Mouse (Mus musculus) B cell, adult 2 months (primary cell): ENCODE measurements at regions not wholly inside any gene's neighbourhood (a gene's known extent, or its start where the extent isn't known, plus 50 kb on each side); places are given as distances from the start of the nearest gene placed in this dataset.

Experiments
- DNase-seq, 2 experiments: peaks; one replicate each; pipeline ENCODE4 v3.0.0; 2022

DNA sequence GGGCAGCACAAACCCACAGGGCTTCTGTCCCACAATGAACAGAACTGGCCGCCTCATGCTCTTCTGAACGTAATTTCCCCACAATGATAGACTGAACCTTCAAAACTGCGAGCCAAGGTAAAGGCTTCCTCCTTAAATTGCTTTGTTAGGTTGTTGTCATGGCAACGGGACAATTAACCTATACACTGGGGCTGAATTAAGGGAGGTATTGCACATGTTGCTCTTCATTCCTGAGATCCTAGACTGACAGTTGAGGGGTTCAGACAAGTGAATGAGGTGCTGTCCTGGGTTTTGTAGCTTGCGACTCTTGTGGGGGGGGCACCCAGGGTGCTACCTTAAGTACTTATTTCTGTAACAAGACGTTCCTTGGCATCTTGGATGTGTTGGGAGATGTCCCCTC lies 100.6 kb upstream of the Pmepa1 start:
- DNase-seq, result no peak

DNA sequence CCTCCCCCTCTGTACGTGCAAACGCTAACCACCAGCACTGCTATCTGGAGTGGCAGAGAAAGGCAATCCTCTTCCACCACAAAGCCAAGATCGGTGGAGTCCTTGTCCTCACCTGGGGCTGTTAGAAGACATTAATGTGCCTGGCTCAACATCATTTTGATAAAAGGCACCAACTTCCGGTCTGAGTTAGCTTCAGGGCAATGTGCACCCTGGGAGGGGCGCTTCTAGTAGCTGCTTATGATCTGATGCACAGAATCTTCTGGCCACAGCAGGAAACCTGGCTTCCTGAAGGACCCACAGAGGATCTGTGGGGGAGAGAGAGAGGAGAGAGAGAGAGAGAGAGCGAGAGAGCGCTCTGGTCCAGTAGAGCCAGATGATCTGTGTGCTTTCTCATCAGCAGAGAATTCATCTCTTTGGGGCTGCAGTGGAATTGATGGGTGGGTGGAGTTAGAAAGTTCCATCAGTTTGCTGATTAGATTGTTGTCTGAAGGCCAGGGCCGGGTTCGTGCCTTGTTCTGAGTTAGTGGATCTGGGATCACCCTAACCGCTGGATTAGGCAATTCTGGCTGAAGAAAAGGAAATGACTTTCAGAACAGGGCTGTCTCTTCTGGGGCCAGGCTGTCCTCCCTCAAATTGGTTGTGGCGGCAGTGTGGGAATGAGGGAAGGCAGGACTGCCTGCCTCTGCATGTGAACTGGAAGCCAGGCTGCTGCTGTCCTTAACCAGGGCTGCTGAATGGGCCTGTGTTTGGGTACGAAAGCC lies 101.3 kb upstream of the Pmepa1 start:
- peak; percentile 30 for DNase-seq

DNA sequence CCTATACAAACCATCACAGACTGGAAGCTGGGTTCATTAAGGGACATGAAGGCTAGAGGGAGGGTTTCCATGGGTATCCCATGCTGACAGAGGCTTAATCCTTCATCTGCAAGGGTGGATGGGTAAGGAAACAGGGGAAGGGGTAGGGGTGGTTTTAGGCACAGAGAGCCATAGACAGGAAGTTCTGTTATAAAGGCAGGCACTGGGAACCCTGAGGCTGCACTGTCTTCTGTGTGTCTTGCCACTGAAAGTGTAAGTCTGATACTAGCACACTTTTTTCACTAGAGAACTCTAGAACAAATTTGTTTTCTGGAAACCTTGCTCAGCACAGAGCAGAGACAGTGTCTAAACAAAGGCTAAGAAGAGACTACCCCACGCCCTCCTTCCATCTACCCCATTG lies 103.4 kb upstream of the Pmepa1 start:
- no peak for DNase-seq

DNA sequence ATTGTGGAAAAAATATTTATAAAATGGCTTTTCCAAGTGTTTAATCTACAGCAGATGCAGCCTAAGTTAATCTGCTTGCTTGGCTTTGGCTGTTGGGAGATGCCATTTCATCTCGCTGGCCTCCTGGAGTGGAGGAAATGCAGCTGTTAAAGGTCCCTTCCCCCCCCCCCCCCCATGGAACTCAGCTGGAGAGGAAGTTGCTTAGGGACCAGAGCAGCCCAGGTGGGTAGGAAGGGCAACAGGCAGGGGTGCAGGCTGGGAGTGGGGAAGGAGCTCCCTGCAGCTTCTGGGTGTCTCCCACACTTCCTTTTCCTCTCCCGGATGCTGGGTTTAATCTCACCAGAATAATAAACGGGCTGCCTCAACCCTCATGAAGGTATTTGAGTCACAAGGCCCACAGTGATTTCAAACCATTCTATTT lies 104.0 kb upstream of the Pmepa1 start:
- DNase-seq, result no peak

DNA sequence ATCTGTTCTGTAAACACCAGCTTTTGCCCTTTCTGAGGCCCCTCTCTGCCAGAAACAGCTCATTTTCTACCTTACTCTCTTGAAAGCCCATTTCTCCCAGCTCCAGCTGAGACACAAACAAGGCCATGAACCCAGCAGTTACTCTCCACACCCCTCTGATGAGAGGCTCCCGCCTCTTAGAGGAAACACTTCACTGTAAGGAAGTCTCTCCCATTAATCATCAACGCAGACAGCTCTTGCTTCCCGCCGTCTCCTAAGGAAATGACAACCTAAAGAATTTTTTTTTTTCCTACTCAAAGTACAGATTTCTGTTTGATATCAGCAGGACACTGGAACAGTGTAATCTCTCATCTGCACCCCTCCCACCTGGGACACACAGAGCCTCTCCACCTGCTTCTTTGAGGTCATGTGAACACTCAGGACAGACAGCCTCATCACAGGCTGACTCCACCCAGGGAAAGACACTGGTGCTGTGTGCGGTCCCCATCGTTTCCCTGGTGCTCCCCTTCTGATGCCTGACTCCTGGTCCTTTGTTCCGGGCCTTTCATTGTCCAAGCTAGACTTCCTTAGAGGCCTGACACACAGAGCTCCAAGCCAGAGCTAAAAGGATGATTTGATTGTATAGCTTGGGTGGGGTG lies 106.0 kb upstream of the Pmepa1 start:
- no peak for DNase-seq

DNA sequence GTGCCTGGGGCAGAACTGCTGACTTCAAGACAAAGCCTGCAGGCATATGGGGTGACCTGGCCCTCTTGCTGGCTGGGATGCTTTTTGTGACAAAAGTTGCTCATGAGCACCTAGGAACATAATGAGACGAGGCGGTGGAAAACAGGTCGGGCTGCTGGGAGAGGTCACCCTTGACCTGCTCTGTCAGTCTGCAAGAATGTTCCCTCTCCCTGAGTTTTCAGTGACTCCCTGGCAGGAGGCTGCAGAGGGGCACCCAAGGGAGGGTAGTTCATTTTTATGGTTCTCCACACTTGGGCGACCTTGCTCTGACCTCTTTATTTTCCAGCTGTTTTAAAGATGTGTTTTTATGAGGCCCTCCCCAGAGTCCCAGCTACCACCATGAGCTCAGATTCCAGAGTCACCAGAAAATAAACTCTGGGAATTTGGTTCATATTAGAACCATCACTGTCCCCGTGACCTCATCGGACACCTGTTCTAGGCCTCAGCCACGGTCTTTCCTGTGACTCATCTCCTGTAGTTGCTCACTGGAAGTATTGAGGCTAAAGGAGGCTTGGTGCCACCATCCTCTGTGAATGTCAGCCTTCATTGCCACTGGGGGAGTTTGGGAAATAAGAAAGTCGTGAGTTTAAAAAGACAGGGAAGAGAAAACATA lies 108.7 kb upstream of the Pmepa1 start:
- no peak for DNase-seq

DNA sequence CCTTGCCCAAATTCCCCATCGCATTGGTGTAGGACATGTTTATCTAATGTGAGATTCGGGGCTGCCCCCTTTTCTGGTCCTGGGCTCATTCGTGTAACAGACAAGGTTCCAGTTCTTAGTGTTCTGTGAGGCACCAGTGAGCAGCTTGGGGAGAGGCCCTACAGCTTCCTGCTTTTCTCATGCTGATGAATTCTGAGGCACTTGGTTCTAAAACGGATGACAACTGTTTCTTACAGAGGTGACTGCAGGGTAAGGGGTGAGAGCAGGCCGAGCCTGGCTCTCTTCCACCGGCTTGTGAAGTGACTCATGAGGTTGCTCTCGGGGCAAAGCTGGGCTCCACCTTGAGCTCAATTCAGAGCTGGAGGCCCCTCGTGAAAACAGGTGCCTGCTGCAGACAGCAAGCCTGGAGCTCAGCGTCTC lies 109.4 kb upstream of the Pmepa1 start:
- DNase-seq, result peak; percentile 53 to 61

DNA sequence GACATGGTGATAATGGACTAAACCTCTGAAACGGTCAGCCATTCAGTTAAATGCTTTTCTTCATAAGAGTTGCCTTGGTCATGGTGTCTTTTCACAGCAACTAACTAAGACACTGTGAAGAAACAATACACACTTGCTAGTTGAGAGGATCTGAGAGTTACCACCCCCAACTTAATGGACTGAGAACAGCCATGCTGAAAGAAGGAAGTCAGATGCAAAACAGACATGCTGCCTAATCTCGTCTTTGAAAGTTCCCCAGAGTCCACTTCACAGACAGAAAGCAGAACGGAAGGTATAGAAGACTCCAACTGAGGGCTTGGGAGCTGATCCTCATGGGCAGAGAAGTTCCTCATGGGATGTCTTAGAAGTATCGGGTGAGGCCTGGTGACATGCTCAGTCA lies 111.8 kb upstream of the Pmepa1 start:
- DNase-seq, result peak; percentile 37 to 41

DNA sequence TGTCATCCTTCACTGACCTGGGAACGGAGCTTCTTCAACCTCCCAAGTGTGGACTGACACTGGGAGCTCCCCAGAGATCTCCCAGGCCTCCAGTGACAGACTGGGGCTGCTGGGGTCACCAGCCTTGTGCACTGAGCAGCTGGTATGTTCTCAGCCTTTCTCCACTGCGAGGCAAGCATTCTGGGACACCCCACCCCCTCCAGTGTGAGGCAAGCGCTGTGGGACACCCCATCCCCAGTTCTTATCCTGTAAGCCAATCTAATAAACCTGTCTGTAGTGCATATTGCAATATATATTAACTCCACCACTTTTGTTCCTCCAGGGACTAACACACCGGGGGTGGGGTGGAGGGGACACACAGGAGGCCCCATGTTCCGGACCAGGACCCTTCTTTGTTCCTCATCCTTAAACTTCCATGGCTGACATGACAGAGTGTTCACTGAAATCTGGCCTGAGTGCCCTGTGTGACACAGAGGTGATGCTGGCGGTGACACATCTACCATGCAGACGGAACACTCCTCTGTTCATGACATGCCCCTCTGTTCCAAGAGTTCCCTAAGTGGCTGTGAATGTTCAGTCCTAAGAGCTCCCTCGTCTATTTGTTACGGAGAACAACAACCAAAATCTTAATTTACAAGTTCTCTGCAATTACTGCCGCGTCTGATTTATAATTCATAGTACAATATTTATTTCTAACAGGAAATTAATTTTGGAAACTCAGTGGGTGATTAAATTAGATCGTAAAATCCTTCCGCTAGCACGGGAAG lies 116.4 kb upstream of the Pmepa1 start:
- no peak for DNase-seq

DNA sequence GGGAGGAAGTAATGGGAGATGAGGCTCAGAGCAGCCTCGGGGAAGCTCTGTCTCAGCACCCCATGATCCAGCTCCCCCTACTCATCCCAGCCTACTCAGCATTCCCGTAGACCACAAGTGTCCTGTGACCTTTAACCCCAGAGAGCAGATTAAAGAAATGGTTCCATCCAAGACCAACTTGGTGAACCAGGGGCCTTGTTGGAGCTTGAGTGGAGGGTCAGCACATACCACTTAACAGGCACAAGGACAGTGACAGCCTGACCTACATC lies 116.9 kb upstream of the Pmepa1 start:
- no peak for DNase-seq

DNA sequence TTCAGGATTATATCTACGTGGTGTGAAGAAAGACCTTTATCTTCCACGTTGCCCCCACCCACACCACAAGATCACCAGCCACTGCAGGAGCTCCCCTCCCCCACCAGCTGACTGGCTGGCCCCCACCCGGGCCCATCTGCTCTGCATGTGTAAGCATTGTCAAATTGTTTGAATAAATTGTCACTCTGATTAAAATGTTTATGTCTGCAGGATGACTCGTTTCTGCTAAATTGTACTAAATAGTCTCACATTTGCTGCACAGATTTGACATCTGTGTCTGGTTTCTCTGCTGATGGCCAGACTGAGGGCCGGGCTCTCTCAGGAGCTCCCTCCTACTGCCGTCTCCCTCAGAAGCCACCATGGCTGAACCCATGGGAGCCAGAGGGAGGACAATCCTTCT lies 119.2 kb upstream of the Pmepa1 start:
- no peak for DNase-seq

DNA sequence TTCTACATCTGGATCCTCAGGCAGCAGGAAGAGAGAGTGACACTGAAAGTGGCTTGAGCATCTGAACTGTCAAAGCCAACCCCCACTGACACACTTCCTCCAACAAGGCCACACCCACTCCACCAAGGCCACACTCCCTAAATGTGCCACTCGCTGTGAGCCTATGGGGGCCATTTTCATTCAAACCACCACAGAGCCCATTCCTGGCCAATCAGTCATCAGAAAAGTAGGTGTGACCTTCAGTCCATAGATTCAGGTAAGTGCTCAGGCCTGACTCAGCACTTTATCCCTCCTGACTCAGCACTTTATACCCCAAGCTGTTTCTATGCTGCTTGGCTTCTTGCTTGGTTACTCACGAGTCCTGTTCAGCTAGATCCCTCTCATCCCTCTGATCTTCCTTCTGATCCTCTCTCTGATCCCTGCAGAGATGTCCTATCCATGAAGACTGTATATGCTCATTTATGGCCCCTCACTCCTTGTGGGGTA lies 121.6 kb upstream of the Pmepa1 start:
- DNase-seq, result no peak

DNA sequence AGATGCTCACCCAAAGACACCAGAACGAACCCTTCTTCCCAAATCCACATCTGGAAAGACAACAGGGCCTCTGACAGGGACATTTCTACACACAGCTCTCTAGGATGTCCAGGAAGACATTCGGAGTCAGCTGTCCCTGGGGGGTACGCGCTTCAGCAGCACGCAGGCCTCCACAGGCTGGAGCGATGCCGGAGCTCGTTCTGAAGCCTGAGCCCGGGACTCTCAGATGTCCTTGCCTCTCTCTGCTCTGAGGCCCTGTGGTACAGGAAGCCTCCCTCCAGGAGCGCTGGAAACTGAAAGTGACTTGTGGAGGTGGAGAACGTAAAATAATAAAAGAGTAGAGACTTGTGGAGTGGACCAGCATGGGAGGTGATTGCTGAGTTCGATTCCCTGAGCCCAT lies 116.8 kb upstream of the 1700021F07Rik start:
- no peak for DNase-seq

DNA sequence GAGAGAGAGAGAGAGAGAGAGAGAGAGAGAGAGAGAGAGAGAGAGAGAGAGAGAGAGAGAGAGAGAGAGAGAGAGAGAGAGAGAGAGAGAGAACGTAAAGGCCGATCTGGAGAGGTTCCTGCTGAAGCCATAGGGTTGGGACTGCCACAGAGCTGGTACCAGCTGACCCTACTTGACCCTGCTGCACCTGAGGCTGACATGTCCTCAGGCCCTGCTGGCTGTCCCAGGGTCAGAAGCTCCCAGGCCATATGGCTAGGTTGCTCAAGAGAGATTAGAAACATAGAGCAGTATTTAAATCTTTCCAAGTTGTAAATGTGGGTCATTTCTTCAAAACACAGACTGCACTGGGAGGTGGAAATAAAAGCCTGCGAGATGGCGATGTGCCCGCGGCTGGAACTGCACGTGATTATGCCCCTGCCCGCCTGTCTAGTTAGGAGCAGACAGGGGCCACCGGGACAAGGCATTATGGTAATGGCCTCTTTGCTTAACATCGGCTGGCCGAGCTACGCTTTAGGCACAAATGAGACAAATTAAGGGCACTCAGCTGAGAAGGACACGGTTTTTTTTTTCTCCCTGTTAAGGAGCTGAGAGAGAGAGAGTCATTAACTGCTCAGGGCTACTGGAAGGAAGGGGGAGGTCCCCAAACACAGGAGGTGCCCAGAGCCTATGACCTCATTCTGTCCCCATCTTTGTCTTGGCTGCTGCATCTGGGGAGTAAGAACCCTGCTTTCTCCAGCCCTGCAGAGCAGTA lies 115.9 kb upstream of the 1700021F07Rik start:
- no peak for DNase-seq

DNA sequence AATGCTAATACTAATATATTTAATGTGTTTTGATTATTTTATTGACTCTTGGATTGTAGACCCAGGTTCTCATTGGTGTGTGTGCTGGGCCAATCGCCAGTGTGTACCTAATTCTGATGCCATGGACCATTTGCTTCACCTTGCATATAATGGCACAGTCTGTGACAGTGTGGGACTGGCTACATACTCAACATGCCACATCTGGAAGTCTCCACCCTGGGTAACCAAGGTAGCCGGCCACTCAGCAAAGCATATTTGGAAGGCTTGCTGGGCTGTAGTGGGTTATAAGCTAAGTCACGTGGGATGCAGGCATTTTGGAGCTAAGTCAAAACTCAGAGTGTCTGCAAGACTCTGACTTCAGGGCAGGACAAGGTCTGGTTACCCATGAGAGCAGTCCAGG lies 115.3 kb upstream of the 1700021F07Rik start:
- no peak for DNase-seq

DNA sequence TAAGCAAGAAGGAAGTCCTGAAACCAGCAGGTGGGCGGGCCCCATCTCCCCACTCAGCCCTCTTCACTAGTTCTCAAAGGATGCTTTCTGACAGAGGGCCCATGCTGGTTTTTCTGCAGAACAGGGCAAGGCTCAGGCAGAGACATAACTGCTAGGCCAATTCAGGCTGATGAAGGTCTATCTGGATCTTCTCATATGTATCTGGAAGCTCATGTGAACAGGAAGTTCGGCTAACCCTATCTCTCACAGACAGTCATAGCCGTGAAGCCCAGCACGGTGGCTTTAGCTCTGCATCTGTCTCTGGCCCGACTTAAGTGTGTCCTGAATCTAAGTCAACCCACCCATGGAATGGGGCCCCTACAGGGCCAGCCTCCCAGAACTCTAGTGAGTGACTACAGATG lies 113.7 kb upstream of the 1700021F07Rik start:
- DNase-seq, result peak; percentile 25 to 36

DNA sequence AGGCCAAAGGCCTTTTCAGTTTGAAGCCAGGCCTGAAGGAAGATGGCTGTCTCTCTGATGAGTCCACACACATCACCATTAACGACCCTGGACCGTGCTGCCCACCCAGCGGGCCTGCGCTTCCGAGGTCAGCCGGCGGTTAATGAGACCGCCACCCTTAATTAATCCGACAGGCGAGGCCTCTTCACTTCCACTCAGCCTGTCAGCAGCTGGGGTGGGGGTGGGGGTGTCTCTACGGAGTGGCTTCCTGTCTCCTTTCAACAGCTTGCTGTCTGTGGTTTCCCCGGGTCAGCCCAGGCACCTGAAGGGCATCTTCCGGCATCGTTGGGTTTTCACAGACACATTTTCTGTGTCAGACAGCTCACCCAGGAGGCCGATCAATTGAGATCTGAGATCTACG lies 113.0 kb upstream of the 1700021F07Rik start:
- peak; percentile 69 to 71 for DNase-seq

DNA sequence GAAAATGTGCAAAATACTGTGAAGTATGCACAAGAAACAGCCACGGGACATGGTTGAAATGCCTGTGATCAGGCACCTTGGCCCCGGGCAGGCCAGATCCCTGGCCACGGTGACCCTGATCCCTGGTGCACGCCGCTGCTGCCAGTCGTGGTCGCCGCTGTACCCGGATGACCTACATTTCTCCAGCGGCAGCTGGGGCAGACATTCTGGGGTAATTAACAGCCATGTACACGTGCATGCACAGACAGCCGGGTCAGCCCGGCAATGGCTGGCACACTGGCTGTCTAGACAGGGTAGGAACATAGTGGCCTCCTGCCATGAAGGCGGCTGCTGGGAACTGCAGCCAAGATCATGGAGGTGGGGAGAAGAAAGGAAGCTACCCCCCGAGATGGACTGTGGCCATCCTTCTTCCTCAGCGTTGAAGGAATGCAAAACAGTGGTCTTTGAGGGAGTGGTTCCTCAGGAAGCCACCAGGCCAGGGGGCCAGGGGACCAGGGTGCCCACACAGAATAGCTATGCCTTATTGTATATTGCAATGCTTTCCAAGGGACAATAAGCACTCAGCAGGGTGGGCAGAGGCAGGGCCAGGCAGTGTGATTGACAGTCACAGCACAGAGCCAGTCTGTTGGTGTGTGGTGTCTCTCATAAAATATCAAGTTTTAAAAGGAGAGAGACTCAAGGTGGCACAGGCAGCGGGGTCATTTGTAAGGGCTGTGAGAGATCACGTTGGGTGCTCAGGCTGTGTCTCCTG lies 108.3 kb upstream of the 1700021F07Rik start:
- no peak for DNase-seq

DNA sequence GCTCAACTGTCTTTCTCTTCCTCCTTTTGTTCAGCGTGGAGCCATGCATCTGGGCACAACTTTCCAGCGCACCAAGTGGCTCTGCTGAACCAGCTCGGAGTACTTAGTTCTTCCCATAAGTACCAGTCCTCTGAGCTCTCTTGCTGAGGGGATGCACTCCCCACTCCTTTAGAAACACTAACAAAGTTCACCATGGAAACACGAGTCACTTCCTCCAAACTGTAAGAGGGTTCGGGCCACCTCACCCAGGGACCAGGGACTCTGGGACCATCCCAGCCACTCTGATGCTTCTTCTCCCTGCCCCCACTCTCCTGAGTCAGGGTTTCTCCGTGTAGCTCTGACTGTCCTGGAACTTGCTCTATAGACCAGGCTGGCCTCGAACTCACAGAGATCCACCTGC lies 107.0 kb upstream of the 1700021F07Rik start:
- DNase-seq, result no peak

DNA sequence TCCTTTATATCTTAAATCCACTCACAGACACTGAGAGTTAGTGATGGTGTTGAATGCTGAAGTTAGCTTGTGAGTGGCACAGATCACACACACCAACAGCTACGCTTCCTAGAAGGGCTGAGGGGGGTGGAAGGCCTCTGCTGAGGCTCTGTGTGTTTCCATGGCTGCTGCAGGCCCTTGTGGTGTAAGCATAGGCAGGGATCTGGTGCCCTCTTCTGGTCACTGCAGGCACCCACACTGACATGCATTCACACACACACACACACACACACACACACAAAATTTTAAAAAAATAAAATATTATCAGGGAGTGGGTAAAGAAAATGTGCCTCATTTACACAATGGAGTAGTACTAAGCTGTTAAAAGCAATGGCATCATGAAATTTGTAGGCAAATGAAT lies 105.5 kb upstream of the 1700021F07Rik start:
- peak; percentile 38 to 47 for DNase-seq

DNA sequence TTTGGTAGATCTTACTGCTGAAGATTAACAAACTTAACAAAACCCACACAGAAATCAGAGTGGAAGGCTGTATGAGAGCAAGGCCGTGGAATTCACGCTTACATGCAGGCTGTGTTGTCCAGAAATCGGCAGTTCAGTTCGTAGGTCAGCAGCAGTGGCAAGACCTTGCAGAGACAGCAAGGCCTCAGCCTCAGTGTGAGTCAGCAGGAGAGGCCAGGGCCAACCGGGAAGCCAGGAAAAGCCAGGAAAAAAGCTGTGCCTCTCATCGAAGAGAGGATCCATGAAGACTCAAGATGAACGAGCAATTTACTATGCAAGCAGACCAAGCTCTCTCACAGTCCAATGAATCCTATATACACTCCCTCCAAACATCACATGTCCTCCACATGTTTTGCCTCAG lies 103.4 kb upstream of the 1700021F07Rik start:
- no peak for DNase-seq

DNA sequence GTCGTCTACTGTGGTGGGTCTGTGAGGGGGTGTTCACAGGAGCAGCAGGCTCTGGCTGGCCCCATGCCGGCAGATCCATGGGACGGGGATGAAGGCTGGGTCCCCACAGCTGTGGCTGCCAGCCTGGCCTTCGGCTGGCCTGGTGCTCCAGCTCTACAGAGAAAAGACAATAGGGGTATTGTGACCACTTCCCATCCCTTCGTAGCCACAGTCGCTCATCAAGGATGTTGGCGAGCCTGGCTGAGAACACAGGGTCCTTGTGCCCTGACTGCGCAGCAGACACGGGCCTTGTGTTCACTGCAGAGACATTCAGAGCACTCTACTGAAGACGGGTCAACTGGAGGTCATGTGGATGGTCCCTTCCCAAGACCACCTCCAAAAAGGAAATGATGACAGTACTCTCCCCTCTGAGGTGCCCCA lies 102.4 kb upstream of the 1700021F07Rik start:
- no peak for DNase-seq
